Mouse (Mus musculus) right cerebral cortex, postnatal 14 days (tissue): ENCODE data around the gene Stx4a.
A peak's percentile ranks its signal among the peaks of the same experiment; 100 is the strongest.
"Not testable (repeated sequence)": the region's sequence is repeated elsewhere in the genome, so short reads cannot be mapped to it uniquely, and the experiment has no call there.

Experiments
- DNase-seq: peaks from one replicate; pipeline ENCODE4 v3.0.0; 2022

Gene Stx4a

DNA sequence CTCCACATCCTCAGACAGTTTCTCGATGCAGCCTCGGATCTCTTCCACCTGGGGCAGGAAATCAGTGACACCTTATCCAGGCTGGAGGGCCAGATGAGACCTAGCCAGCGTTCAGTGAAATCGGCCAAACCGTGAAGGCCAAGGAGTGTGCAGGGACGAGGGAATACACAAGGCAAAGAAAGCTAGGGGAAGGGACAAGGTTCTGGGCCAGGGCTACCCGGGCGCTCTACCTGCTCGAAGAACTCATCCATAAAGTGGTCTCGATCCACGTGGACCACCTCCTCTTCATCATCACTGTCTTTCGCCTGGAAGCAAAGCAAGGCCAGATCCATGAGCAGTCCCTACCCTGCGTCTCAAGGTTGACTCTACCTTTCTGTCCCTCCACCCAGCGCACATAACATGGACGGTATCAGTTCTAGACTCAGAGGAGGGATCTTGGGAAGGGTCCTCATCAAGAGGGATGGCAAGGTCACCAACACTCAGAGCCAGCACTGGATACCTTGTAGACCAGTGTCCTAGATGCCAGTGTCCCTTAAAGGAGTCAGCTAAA, 8.9 kb upstream of the Stx4a start:
- no peak for DNase-seq

- DNase-seq = peak; percentile 61
Observed at GRCm38 (mm10) chr7:127815954-127816821, 7.9 kb upstream of the Stx4a start.

GRCm38 (mm10) chr7:127817053-127817452, 7.0 kb upstream of the Stx4a start:
- DNase-seq = no peak

GRCm38 (mm10) chr7:127817776-127818175, 6.3 kb upstream of the Stx4a start:
- DNase-seq = no peak

DNA sequence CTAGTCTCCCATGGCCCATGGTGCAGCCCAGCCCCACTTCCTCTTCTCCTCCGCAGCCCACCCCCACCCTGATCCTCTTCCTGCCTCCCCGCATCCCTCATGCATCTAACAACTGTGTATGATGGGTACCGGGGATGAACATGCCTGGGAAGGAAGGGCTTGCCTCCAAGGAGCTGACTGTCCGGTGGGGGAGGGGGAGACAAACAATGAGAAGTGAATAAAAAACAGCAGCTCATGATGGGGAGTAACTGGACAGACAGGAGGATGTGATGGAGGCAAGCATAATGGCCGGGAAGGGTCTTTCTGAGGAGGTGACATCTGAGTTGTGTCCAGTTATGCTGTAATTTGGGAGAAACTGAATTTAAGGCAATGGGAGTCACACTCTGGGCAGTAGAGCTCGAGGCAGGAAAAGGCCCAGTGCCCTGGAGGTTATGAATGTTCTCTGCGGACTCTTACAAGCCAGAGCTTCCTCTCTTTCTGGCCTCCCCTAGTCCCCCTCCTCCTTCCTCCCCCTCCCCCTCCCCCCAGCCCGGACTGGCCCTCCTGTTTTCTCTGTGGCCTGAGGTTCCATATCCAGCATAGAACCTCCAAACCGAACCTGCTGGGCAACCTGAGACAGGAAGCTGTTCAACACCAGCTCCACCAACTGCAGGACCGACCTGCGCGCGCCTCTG, 3.1 kb upstream of the Stx4a start:
- DNase-seq = no peak

DNA sequence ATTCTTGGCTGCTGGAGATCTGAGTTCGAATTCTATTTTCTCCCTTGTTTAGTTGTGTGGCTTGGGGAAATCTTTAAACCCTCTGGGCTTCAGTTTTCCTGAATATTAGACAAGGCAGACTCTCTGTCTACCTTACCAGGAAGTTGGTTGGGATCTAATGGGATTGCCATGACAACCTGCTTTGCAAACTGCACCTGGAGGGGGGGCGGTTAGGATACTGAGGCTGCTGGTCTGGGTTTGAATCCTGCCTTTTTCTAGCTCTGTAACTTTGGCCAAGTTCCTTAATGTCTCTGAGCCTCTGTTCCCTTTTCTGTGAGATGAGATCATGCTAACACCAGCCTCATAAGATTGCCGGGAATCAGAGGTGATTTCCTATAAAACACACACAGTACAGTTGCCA, 1.6 kb upstream of the Stx4a start:
- DNase-seq = no peak

DNA sequence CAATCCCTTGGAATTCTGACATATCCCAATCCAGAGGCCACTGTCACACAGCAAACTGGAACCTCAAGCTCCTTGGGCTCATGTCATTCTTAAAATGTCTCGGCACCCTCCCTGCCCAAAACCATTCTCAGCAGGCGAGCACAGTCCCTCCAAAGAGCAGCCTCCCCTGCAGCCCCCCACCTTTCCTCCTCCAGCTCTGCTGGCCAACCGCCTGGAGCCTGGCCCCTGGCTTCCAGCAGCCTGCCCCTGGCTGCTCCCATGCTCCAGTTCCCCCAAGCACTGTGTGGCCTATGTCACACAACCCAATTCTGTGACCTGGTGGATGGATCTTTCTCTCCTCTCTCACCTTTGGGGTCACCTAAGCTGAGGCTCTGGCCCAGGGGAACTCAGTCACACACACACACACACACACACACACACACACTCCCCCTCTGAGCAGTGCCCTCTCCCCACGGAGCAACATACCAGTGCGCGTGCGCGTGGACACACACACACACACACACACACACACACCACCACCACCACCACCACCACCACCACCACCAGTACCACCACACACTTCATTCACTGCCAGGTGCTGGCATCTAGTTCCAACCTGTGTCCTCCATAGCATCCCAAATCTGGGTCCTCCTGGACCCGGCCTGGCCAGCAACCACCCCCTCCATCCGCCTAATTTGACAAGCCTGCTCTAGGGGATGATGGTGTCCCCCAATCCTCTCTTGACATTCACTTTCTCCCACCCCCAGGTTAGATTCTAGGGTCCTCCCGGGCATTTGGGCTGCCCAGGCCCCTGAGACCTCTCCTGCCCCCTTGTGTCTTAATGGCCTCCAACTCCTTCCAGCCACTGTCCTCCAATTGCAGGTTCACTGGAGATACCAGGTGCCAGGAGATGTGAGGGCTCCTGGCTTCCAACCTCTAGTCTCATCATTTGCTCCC, 590 bp upstream of the Stx4a start:
- no peak for DNase-seq

DNA sequence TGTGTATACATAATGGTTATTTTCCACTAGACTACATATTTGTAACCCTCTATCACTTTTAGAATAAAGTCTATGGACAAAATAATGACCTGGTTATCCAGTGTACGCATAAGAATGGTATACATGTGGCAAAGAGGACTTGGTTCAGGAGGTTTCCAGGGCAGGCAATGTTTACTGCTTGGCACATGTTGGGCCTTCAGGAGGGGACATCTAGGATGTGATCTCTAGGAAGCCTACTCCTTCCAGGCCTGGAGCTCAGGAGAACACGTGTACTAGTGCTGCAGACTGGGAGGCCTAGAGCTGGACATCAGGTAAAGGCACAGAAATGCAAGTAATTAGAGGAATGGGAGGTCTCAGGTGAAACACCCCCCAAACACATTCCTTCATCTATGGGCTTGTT, 11.5 kb downstream of the Stx4a start:
- DNase-seq = no peak

GRCm38 (mm10) chr7:127837473-127837872, 13.4 kb downstream of the Stx4a start:
- no peak for DNase-seq

DNA sequence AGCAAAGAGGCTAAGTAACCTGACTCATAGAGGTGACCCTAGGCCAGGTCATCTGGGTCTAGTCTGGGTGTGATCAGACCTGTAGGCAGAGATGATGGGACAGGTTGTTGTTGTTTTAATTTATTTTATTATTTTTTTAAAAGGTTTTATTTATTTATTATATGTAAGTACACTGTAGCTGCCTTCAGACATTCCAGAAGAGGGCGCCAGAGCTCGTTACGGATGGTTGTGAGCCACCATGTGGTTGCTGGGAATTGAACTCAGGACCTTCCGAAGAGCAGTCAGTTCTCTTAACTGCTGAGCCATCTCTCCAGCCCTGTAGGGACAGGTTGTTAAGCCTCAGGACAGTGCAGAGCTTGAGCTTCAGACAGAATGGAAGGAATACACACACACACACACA, 13.8 kb downstream of the Stx4a start:
- DNase-seq = not testable (repeated sequence)

GRCm38 (mm10) chr7:127840031-127840430, 15.9 kb downstream of the Stx4a start:
- not testable (repeated sequence) for DNase-seq

- DNase-seq = peak; percentile 69
Observed at GRCm38 (mm10) chr7:127840886-127841285, 16.8 kb downstream of the Stx4a start.

GRCm38 (mm10) chr7:127841340-127842000, 17.4 kb downstream of the Stx4a start:
- peak; percentile 96 for DNase-seq

- DNase-seq = peak; percentile 72
Observed at GRCm38 (mm10) chr7:127842001-127842718, 18.1 kb downstream of the Stx4a start.

- DNase-seq = no peak
Observed at GRCm38 (mm10) chr7:127849973-127850875, 26.1 kb downstream of the Stx4a start.

- no peak for DNase-seq
Observed at GRCm38 (mm10) chr7:127850906-127851305, 26.8 kb downstream of the Stx4a start.

DNA sequence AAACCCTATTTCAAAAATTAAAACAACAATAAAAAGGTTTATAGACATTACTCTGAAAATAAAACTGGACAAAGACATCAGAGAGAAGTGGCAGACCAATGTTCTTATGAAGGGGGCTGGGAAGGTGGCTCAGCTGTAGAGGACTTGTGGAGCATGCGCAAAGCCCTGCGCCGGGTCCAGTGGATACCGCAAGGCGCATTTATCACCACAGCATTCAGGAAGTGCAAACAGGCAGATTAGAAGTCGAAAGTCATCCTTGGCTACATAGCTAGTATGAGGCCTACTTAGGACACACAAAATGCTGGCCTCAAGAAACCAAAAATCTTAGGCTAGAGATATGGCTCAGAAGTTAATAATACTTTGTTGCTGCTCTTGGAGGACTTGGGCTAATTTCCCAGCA, 34.2 kb downstream of the Stx4a start:
- no peak for DNase-seq

DNA sequence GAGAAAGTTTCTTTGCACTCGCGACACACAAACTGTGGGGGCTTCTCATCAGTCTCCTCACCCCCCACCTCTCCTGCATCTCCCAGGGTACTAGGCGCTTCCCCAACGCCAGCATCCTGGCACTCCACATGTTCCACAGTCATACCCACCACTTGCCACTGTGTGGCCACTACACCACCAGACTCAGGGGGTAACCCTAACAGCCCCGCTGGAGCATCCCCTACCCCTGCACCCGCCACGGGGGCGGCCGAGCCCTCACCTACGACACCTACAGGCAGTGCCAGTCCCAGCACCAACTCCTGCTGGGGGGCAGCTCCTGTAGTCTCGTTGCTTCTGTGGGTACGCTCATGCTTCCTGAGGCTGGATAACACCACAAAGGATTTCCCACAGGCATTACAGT, 42.3 kb downstream of the Stx4a start:
- DNase-seq = no peak

DNA sequence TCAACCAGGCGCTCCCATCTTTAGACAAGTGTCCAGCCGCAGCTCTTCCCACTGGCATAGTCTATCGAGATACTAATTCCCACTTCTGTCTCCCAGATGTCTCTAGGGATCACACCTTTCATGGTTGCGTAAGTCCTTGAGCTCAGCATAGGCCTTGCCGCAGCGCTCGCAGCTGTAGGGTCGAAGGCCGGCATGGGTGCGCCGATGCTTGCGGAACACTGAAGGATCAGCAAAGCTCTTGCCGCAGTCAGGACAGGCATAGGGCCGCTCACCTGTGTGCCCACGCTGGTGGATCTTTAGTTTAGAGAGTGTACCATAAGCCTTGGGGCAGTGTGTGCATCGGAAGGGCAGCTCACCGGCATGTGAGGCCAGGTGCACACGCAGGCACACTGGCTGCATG, 43.5 kb downstream of the Stx4a start:
- DNase-seq = no peak

DNA sequence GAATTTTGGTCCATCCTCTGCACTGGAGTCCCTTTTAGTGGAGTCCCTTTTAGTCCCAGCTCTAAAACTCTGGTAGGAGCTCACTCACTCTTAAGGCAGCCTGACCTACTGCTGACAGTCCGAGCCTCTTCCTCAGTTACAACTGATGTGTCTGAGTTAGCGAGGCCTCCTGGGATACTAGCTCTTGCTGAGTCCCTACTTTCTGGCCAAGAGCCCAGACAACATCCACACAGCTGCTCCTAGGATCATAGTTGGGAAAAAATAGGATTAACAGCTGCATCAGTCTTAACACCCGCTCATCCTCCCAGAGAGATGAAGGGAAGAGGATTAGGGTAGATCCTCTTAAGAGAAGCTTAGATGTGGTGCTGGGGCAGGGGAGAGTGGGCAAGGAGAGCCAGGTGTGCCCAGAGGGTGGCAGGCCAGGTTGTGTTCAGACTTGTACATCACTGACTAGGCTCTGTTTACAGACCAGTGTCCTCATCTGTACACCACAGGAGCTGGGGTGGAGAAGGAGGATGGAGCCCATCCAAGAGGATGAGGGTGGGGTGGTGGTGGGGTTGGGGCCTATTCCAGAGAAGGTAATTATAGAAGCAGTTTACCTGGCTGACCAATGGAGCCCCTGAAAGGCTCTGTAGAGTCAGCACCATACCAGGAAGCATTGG, 45.2 kb downstream of the Stx4a start:
- DNase-seq = no peak
